Mouse (Mus musculus): ENCODE data around the gene Gm3139.
"Not testable (repeated sequence)": the region's sequence is repeated elsewhere in the genome, so short reads cannot be mapped to it uniquely, and the experiment has no call there.

DNA sequence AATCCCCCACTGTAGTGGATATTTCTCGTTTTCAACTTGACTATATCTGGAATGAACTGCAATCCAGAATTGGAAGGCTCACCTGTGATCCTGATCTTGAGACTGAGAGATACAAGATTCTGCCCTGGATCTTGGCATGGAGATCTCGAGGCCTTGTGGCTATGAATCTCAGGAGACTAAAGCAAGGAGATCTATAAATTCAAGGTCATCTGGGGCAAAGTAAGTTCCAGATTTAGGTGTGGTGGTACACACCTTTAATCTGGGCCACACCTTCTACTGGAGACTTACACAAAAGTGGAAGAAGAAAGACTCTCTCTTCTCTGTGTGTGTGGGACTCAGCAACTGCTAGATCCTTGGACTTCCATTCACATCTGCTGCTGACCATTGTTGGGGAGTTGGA lies at the start of gene Gm3139:
- not testable (repeated sequence) for TF ChIP-seq POLR2A (IDR thresholded peaks at IDR 0.05; ENCODE audit: extremely low read depth, insufficient read depth, low read length); CTCF (IDR thresholded peaks at IDR 0.05; ENCODE audit: low read depth, low read length)
